Mouse (Mus musculus): ENCODE data around the gene Dock2.

The Dock2 gene

DNA sequence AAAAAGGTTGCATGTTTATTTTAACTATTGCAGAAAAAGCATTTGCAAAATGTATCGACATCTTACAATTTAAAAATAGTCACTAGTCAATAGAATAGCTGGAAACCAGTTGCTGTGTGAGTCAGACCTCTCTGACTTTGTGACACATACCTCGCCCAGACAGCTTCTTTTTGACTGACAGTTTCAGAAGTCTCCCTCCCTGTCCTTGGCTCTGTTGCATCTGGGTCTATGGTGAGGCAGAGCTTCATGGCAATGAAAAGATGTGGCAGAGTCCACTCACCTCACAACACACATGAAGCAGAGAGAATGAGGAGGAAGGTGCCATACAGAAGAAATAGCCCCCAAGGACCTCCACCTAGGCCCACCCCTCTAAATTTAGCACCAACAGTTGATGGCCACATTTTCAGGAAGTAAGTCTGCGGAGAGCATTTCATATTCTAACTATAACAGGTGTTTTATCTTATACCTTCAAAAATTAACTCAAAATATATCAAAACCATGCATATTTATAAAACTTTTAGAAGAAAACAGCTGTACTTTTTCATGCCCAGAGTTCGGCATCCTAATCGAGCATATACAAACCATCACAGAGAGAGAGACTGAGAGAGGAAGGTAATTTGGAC, 19.8 kb downstream of the Dock2 start:
- no peak for DNase-seq

DNA sequence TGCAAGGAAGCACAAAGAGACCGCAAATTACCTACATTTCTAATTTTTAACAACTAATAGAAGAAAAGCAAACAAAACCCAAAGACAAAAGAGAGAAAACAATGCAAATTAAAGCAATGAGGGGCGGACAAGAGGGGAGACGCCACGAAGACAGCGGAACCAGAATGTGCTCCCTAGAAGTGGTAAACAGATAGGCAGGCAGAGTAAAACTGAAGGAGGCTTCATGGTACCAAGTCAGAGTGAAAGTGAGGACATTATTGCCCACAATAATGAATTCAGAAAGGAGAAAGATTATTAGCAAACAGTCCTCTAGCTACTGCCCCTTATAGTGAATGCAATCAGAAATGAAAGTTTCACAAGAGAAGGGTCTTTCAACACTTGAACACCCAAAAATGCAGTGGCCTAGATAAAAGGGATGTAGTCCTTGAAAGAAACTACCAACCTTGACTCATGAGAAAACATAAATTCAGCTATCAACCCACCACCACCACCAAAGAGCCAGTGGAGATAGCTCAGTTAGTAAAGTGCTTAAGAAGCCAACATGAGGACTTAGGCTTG, 21.0 kb downstream of the Dock2 start:
- no peak for DNase-seq

DNA sequence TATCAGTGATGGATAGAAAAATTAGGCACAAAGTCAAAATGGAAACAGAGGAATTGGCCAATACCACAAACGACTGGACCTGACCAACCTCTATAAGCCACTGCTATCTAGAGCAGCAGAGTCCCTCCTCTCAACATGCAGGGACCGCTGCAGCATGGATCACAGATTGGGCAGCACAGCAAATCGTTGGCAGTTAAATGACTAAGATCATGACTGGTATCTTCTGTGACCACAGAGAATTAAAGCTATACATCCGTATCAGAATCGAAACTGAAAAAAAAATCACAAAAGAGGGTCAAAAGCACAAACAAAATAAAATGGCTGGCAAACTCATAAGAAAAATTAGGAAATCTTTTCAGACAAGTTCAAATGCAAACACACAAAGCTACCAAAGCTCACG, 21.6 kb downstream of the Dock2 start:
- no peak for DNase-seq

DNA sequence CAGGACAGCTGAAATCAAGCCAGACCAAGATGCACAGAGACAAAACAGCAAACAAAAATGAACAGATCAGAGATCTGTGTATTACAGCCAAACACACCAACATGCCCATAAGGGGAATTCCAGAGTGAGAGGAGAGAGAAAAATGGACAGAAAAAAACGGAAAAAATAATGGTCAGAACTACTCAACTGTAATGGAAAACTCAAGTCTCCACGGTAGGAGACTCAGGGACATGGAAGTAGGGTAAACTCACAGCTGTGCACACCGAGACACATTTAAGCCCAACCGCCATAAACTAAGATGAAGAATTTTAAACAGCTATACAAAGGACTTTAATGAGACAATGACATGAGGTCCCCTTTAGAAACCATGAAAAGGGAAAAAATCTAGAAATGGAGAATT, 24.1 kb downstream of the Dock2 start:
- DNase-seq = no peak

DNA sequence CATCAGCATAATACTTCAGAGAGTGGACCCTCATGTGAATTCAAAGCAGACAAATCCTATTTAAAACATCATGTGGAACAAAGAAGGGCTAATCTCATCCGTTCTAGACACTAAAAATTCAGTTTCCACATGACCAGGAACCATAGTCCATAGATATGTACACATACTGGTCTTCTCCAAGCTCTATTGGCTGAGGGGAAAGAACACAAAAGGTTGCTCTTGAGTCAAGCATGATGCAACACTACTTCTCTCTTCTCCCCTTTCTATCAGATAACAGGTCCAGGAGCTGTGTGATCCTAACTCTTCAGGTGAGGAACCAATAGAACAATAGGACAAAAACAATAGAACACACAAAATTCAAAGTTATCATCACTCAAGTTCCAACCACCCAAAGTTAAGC, 42.6 kb downstream of the Dock2 start:
- DNase-seq = no peak

DNA sequence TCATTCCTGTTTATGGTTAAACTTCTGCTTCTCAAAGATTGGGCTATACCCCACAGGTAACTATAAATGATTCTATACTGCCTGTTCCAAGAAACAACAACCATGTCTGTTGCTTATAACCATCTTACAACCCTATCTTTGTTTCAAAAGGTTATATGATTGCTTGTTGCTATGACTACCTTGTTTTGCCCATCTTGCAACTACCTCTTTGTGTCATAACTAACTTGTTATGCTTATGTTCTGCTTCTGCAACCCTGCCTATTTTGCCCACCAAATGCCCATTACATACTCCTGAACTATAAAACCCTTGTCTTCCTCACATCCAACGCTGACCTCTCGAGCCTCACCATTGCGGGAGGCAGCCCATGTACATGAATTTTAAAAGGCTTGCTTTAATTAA, 43.9 kb downstream of the Dock2 start:
- DNase-seq = no peak

DNA sequence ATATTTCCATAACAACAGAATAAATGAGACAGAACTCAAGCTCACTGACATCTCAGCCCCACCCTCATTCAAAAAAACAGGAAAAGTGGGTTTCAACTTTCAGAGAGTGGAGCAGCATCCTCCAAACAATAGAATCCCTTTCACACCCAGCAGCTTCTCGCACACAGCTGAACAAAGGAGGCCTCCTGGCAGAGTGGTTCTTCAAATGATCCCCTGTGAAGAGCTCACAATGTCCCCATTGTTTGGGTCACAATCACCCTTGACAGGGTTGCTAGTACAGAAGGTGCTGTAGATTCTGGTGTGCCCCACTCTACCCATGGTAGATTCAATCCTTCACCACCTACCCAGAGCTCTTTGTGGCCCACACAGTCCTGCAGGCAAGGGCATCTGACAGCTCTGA, 44.7 kb downstream of the Dock2 start:
- no peak for DNase-seq

DNA sequence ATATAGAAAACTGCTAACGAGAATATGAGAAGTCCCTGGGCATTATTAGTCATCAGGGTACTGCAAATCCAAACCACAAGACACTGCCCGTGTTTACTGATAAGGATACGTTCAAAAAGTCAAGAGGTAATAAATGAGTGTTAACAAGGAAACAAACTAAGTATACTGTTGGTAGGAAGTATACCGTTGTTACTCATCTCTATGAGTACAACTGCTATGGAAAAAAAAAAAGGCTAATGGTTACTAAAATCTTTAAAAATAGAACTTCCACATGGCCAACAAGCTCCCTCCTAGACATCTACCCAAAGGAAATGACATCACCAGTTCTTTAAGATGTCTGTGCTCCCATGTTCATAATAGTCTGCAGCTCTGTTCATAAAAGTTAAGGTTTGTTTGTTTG, 46.5 kb downstream of the Dock2 start:
- no peak for DNase-seq

DNA sequence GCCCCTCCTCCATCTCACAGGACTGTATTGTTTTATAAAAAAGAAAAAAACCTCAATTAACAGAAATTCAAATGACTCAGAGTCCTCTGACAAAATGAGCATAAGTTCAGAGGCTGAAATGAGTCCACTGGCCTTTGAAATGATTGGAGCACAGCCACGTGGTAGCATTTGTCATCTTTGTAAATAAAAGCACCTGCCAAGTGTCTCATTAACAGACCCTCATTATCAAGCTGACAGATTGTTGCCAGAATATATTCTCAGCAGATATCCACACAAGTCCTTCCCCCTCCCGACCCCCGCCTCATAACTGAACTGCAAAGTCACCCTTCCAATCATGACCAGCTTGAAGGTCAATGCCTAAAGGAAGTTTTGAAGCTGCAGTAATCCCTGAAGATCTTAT, 49.7 kb downstream of the Dock2 start:
- peak in 1 of 2 experiments; percentile 2 for DNase-seq

DNA sequence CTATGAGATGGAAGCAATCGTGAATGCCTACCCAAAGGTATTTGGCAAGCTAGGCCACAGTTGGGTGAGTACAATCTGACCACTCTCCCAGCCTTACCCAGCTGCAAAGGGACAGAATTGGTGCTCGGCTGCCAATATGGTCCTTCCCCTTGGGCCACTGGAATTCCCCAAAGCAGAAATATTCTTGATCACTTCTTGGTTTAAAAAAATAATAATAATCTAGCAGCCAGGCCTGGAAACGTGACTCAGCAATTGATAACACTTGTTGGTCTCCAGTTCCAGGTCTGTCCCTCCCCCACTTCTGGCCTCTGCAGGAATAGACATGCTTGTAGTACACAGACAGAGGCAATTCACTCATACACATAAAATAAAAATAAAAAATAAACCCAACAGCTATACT, 56.2 kb downstream of the Dock2 start:
- DNase-seq = no peak

DNA sequence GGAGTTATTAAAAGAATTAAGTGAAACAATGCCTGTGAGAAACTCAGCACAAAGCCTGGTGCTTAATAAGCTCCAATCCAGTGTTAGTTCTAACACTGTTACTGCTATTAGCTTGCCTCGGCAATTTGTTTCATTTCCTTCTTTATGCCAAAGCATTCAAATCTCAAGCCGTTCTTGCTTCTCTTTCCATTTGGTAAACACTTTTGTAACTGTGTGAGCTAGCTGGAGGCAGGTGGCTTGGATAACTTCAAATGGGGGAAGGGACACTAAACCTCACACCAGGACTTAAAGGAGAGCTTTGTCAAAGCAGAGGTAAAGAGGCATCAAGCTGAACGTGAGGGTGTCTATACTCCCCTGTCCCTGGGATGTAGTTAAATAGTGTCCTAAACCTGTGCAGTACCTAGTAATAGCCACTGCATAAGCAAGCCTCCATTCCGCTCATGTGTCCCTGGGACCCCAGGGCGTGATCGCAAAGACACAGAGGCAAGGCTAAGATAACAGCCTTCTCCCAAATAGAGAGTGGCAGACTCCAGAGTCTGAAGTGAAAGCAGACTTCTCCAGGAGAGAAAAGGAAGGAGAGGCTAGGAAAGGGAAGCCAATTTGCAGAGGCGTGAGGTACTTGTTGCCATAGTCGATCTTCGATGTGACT, 56.9 kb downstream of the Dock2 start:
- DNase-seq = no peak

DNA sequence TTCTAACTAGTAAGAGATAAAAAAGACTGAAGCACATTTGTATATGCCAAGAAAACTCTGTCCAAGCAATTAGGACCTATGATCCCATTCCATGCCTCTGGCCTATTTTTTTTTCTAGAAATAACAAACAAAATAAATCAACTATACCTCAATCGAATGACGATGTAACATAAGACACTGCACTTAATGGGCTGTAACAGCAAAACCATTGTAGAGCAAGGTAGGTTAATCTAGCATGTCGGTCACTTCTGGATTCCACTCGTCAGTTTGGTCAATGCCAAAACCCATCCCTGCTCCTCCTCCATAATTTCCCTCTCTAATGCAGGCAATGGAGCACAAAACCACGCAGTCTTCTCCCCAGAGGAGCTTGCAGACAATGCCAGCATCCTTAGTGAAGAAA, 70.3 kb downstream of the Dock2 start:
- no peak for DNase-seq

DNA sequence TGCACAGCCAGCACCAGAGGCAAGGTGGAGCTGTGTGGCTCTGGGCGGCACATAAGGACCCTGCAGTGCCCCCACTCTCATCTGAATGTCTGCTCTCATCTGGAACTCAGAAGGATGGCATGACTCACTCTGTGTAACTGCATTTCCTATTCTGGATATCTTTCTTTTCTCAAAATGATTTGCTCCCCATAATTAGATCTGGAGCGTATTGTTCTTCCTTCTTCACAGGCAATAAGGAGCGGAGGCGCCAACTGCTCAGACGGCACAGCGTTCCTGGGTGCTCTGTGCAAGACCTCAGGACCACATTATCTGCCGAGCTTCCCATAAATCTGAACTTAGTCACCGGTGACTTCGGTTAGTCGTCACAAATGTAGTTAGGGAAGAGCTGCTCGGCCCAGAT, 75.4 kb downstream of the Dock2 start:
- DNase-seq = no peak

DNA sequence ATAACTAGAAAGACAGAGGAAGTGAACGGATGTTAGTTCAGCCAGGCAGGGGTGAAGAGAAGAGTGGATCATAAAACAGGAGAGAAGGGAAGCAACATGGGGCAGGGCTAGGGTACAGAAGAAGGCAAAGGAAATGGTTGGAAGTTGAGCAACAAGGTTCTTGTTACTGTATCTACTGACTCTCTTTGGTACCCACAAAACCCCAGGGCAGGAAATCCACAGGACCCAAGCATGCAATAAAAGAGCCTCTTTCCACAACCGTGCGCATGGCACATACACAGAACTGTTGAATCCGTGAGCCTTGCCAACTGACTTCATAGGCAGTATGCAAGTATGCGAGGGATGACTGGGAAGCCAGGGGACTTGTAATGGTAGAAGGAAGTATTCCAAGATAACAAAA, 76.3 kb downstream of the Dock2 start:
- DNase-seq = no peak

DNA sequence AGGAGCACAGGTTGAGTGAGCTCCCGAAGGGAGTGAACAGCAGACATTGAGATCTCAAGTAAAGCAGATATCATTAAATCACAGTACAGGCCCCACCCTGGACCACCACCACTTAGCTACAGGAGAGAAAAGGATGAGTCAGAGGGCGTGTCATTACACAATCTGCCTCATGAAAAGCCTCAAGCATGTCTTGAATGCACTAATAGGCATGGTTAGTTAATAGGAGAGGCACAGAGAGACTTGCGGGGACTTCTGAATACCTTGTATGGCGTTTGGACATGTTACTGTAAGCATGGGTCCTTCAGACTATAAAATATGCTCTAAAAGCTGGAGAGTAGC, 78.6 kb downstream of the Dock2 start:
- DNase-seq = no peak

DNA sequence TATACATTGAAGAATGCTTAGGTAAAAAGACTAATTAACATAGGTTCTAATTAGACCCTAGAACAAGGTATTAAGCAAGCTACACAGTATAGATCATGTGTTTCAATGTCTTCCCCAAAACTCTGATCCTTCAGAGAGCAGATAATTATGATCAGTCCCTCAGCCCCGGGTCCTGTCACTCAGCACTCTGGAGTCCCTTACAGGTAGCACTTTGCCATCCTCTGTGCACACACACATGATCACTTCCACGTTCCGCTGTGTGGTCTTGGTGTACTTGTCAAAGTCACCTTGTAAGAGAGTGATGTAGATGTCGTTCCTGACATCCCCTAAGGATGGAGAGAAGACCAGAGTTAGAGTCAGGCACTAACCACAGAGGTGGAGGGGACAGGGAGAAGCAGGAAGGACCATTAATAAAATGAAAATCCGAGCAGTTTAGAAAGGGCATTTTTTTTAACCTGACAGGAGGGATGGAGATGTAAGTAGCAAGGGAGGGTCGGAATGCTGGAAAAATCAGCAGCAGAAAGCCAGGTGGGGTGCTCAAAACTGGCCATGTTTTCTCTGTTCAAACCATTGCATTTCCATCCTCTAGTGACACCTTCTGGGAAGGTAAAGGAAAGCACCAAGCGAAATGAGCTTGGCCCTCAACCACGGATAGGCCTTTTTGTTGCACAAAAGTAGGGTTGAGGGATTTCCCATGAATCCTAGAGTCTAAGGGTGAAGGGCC, 79.1 kb downstream of the Dock2 start:
- DNase-seq = peak; percentile 19 to 29

DNA sequence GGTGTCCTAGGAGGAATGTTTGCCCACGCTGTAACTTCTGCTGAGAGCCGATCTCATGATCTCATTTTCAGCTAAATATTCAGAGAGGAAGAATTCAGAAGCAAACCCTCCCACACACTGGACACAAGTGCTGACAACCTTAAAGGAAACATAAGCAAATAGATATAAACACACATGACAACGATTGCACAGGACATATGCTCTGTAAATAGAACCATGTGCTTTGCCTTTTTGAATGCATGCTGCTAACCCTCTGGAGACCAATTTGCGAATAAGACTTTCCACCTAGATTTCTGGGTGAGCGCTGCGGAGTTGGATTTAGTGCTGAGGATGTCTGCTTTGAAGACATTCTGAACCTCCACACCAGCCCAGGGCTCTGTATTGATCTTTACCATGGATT, 79.8 kb downstream of the Dock2 start:
- no peak for DNase-seq

DNA sequence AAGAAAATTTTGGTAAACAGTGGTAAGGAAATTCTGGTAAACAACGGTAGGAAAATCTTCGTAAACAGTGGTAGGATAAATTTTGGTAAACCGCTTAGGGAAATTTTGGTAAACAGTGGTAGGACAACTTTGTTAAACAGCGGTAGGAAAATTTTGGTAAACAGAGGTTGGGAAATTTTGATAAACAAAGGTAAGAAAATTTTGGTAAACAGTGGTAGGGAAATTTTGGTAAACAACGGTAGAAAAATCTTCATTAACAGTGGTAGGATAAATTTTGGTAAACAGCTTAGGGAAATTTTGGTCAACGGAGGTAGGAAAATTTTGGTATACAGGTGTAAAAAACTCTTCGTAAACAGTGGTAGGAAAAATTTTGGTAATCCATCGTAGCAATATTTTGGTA, 101.9 kb downstream of the Dock2 start:
- no peak for DNase-seq

DNA sequence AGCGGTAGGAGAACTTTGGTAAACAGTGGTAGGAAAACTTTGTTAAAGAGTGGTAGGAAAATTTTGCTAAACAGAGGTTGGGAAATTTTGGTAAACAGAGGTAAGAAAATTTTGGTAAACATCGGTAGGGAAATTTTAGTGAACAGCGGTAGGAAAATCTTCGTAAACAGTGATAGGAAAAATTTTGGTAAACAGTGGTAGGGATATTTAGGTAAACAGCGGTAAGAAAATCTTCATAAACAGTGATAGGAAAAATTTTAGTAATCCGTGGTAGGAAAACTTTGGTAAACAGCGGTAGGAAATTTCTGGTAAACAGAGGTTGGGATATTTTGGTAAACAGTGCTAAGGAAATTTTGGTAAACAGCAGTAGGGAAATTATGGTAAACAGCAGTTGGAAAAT, 239.1 kb downstream of the Dock2 start:
- no peak for DNase-seq

DNA sequence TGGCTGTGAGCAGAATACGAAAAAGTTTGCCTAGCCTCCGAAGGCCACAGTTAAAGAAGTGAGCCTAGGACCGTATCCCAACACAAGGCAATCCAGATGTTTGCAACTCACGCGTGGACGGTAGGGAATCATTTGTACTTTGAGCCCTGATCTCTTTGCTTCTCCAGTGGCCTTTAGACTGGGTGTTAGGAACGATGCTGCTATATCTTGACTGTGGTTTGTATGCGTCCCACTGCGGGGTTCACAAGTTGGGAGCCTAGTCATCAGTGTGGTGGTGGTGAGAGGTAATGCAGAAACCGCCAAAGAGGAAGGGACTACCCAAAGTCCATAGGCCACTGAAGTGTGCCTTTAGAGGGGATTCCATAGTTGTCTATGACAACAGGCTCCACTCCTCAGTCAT, 251.6 kb downstream of the Dock2 start:
- DNase-seq = no peak

DNA sequence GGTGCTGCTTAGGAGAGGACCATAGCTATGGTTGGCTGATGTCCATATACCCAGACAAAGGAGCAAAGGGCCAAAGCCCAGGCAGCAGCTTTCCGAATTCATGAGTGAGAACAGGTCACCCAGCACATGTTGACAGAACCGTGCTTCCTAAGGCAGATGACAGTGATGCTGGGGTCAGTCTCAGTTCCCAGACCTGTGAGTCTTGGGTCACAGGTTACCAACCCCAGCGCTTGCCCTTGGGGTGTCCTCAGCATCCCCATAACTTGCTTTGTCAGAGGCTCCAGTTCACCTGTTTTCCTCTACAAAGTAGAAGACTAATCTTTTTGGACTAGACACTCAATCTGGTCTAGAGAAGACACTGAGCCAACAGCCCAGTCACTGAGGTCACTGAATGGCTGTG, 252.7 kb downstream of the Dock2 start:
- DNase-seq = no peak

DNA sequence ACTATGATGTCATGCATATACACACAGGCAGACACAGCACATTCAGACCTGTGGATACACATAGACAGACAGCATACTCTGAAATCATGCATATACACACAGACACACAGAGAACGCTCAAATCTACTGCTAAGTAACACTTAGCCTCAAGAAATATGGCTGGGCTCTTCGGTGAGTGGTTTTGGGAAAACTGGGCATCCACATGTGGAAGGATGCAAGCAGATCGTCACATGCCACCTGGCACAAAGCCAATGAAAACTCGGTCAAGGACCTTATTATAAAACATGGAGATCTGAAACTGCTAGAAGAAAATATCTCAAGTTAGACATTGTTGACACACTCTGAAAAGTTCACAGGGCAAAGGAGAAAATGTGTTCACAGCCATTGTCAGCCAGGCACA, 255.7 kb downstream of the Dock2 start:
- DNase-seq = no peak

DNA sequence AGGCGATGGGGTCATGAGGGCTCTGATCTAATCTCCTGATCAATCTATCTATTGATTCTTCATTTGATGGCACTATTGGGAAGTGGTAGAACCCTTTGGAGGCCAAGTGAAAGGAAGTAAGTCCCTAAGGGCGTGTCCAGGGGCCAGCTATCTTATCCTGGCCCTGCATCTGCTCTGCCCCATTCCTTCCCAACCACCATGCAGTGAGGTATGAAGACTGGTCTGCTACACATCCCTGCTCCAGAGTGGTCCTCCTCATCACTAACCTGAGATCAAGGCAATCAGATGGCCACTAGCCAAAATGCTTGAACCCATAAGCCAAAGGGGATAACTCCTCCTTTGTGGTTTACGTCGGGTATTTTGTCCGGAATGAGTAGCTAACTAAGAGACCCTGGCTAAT, 256.5 kb downstream of the Dock2 start:
- no peak for DNase-seq

All from cerebellum, postnatal 14 days (tissue).